Mouse (Mus musculus) adrenal gland, postnatal 4 days (tissue): ENCODE results near the gene St6galnac6. TPM values are rescaled to one million over a fixed set of nuclear protein-coding genes. Genes with fewer than 3 reads are reported as not detected.

ENCODE experiments used
- DNase-seq, 2 experiments: peaks; one replicate each; pipeline ENCODE4 v3.0.0; 2021 to 2022; ENCODE audit warnings: low spot score in 2 of 2, mixed read lengths in 2 of 2
- total RNA-seq, 2 experiments: library from RNA; stranded (reverse); gene quantifications; 2 replicates each; pipeline ENCODE4 v1.2.3; 2021

St6galnac6 gene
- total RNA-seq, 2 experiments from 2014 or later: 53.0 to 58.0 TPM

- peak in 1 of 2 experiments; percentile 58 for DNase-seq
These were observed 16.4 kb upstream of the St6galnac6 start for GRCm38 (mm10) chr2:32582830-32583799.

- DNase-seq: no peak
These were observed 14.3 kb upstream of the St6galnac6 start for GRCm38 (mm10) chr2:32585149-32585714.

GRCm38 (mm10) chr2:32586871-32587351 is 12.6 kb upstream of the St6galnac6 start, which contains the start of gene St6galnac4:
Gene St6galnac4 (plus strand): TSS chr2:32587095.
- peak; percentile 72 to 81 for DNase-seq

- no peak for DNase-seq
These were observed 11.7 kb upstream of the St6galnac6 start for GRCm38 (mm10) chr2:32587731-32588321.

- DNase-seq: no peak
These were observed 10.2 kb upstream of the St6galnac6 start for GRCm38 (mm10) chr2:32589213-32589795.

GRCm38 (mm10) chr2:32590224-32590623 is 9.3 kb upstream of the St6galnac6 start:
- no peak for DNase-seq

- no peak for DNase-seq
These were observed 8.3 kb upstream of the St6galnac6 start for GRCm38 (mm10) chr2:32591249-32591648.

GRCm38 (mm10) chr2:32596725-32597124 is 2.8 kb upstream of the St6galnac6 start:
- DNase-seq: no peak

GRCm38 (mm10) chr2:32597248-32597647 is 2.3 kb upstream of the St6galnac6 start:
- no peak for DNase-seq

- DNase-seq: no peak
These were observed 1.8 kb upstream of the St6galnac6 start for GRCm38 (mm10) chr2:32597699-32598098.

GRCm38 (mm10) chr2:32598506-32598905 is 1.0 kb upstream of the St6galnac6 start:
- DNase-seq: no peak

- DNase-seq: no peak
These were observed 2.0 kb downstream of the St6galnac6 start for GRCm38 (mm10) chr2:32601417-32602065.

- peak; percentile 75 to 77 for DNase-seq
These were observed 3.1 kb downstream of the St6galnac6 start for GRCm38 (mm10) chr2:32602600-32603054.

- DNase-seq: no peak
These were observed 5.1 kb downstream of the St6galnac6 start for GRCm38 (mm10) chr2:32604631-32605030.

- peak; percentile 61 to 71 for DNase-seq
These were observed 6.9 kb downstream of the St6galnac6 start for GRCm38 (mm10) chr2:32606161-32607142.

GRCm38 (mm10) chr2:32607262-32607947 is 7.9 kb downstream of the St6galnac6 start:
- no peak for DNase-seq

GRCm38 (mm10) chr2:32608141-32608777 is 8.8 kb downstream of the St6galnac6 start:
- peak in 1 of 2 experiments; percentile 69 for DNase-seq

- DNase-seq: peak in 1 of 2 experiments; percentile 50
These were observed 9.4 kb downstream of the St6galnac6 start for GRCm38 (mm10) chr2:32608778-32609435.
